Mouse (Mus musculus): ENCODE results near the gene Tmem232. TPM values are rescaled to one million over a fixed set of nuclear protein-coding genes. Genes with fewer than 3 reads are reported as not detected.

Tmem232 gene
- polyA plus RNA-seq, 1 experiment from 2014 or later = 1.2 TPM

- ATAC-seq (no peak), DNase-seq (ENCODE audit: low spot score) (peak; percentile 33)
- Histone ChIP-seq H3K36me3 (ENCODE audit: insufficient read depth, low read length) (no peaks in the 10 kb centered on the region), H3K4me1 (ENCODE audit: insufficient read depth, low read depth, low read length) (no peaks in the 10 kb centered on the region), H3K27ac (ENCODE audit: low read length) (no peak overlapping the region), H3K9me3 (ENCODE audit: low read length) (no peaks in the 10 kb centered on the region), H3K4me3 (ENCODE audit: low read depth, low read length) (no peak overlapping the region), H3K9ac (replicated peaks; ENCODE audit: low read depth) (no peak overlapping the region), H3K4me2 (replicated peaks; ENCODE audit: low read depth, low read length) (no peak overlapping the region), H3K27me3 (replicated peaks; ENCODE audit: insufficient read depth, low read length) (no peaks in the 10 kb centered on the region)
- TF ChIP-seq EP300 (IDR thresholded peaks at IDR 0.05) = no peak
- TF ChIP-seq CTCF (IDR thresholded peaks at IDR 0.05) = no peak
- 23% methylated on average over 7 of the region's 7 CpGs for WGBS
Measured at GRCm38 (mm10) chr17:65370034-65370780, 170.4 kb downstream of the Tmem232 start.

GRCm38 (mm10) chr17:65365535-65366254, 174.9 kb downstream of the Tmem232 start:
- 58% methylated on average over 3 of the region's 3 CpGs for WGBS
- no peaks in the 10 kb centered on the region for H3K36me3 ChIP-seq (ENCODE audit: insufficient read depth, low read length)
- DNase-seq (ENCODE audit: low spot score) (no peak), ATAC-seq (no peak)
- no peak overlapping the region for H3K4me3 ChIP-seq (ENCODE audit: low read depth, low read length)
- H3K4me1 ChIP-seq (ENCODE audit: insufficient read depth, low read depth, low read length) = no peaks in the 10 kb centered on the region
- H3K9me3 ChIP-seq (ENCODE audit: low read length) = no peaks in the 10 kb centered on the region
- H3K4me2 ChIP-seq (replicated peaks; ENCODE audit: low read depth, low read length) = no peak overlapping the region
- H3K9ac ChIP-seq (replicated peaks; ENCODE audit: low read depth) = no peak overlapping the region
- TF ChIP-seq EP300 (IDR thresholded peaks at IDR 0.05) = no peak
- TF ChIP-seq CTCF (IDR thresholded peaks at IDR 0.05) = no peak
- no peaks in the 10 kb centered on the region for H3K27me3 ChIP-seq (replicated peaks; ENCODE audit: insufficient read depth, low read length)
- H3K27ac ChIP-seq (ENCODE audit: low read length) = no peak overlapping the region

DNA sequence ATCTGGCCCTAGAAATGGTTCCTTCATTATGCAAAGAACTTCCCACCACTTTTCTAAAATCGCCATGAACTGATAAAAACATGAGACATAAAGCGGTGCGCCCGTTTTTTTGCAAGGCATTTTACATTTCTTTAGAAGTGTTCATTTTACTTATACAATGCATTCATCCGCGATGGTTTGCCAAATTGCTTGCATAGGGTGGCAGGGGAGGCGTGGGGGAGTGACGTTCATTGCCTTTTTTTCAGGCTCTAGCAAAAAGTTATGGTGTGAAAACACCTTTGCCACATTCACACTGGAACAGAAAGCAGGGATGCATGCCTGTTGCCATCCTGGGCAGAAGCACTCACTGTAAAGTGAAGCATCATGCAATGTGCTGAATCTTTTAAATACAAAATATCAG, 188.7 kb downstream of the Tmem232 start:
- Histone ChIP-seq H3K4me3 (ENCODE audit: low read depth, low read length) (no peak overlapping the region), H3K4me2 (replicated peaks; ENCODE audit: low read depth, low read length) (no peak overlapping the region), H3K27me3 (replicated peaks; ENCODE audit: insufficient read depth, low read length) (no peaks in the 10 kb centered on the region), H3K9me3 (ENCODE audit: low read length) (no peaks in the 10 kb centered on the region), H3K4me1 (ENCODE audit: insufficient read depth, low read depth, low read length) (no peaks in the 10 kb centered on the region), H3K36me3 (ENCODE audit: insufficient read depth, low read length) (no peaks in the 10 kb centered on the region), H3K9ac (replicated peaks; ENCODE audit: low read depth) (no peak overlapping the region), H3K27ac (ENCODE audit: low read length) (no peak overlapping the region)
- DNase-seq (ENCODE audit: low spot score) (no peak), ATAC-seq (no peak)
- TF ChIP-seq CTCF (IDR thresholded peaks at IDR 0.05) (no peak), EP300 (IDR thresholded peaks at IDR 0.05) (no peak)
- WGBS = 88% methylated on average over 8 of the region's 8 CpGs

DNA sequence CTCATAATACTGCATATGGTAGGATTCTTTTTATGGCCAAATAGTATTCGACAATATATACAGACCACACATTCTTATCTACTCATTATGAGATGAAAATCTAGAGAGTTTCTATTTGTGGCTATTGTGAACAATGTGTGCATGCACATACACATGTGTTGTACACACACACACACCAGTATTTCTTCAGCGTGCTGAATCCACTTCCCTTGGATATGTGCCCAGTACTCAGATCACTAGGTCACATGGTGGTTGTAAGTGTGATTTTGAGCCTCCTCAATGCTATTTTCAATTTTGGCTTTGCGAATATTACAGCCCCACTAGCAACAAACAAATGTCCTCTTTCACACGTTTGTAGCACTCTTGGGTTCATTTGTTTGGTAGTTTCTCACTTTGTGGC, 200.6 kb downstream of the Tmem232 start:
- Histone ChIP-seq H3K9me3 (ENCODE audit: low read length) (no peaks in the 10 kb centered on the region), H3K27ac (ENCODE audit: low read length) (no peak overlapping the region), H3K36me3 (ENCODE audit: insufficient read depth, low read length) (no peaks in the 10 kb centered on the region), H3K4me3 (ENCODE audit: low read depth, low read length) (no peak overlapping the region), H3K4me2 (replicated peaks; ENCODE audit: low read depth, low read length) (no peak overlapping the region), H3K4me1 (ENCODE audit: insufficient read depth, low read depth, low read length) (no peaks in the 10 kb centered on the region), H3K9ac (replicated peaks; ENCODE audit: low read depth) (no peak overlapping the region), H3K27me3 (replicated peaks; ENCODE audit: insufficient read depth, low read length) (no peaks in the 10 kb centered on the region)
- no peak for TF ChIP-seq CTCF (IDR thresholded peaks at IDR 0.05)
- no peak for TF ChIP-seq EP300 (IDR thresholded peaks at IDR 0.05)
- 50% methylated on average over 4 of the region's 4 CpGs for WGBS
- ATAC-seq (no peak), DNase-seq (ENCODE audit: low spot score) (no peak)

DNA sequence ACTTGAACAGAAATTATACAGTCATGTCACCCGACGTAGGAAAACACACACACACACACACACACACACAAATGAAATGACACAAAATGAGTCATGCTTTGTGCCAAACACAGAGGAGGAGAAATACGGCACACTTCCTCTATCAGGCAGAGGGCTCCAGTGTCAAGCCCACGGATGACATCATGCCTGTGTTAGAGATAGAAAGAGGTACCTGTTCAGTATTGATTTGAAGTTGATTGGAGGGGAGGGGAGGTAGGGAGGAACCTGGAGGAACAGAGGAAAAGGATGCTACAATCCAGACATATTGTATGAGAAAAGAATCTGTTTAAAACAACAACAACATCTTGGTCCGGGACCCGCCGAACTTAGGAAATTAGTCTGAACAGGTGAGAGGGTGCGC, 209.8 kb downstream of the Tmem232 start:
- ATAC-seq (no peak), DNase-seq (ENCODE audit: low spot score) (no peak)
- Histone ChIP-seq H3K4me1 (ENCODE audit: insufficient read depth, low read depth, low read length) (no peaks in the 10 kb centered on the region), H3K4me2 (replicated peaks; ENCODE audit: low read depth, low read length) (no peak overlapping the region), H3K27me3 (replicated peaks; ENCODE audit: insufficient read depth, low read length) (no peaks in the 10 kb centered on the region), H3K9ac (replicated peaks; ENCODE audit: low read depth) (no peak overlapping the region), H3K36me3 (ENCODE audit: insufficient read depth, low read length) (no peaks in the 10 kb centered on the region), H3K27ac (ENCODE audit: low read length) (no peak overlapping the region), H3K4me3 (ENCODE audit: low read depth, low read length) (no peak overlapping the region), H3K9me3 (ENCODE audit: low read length) (no peaks in the 10 kb centered on the region)
- TF ChIP-seq CTCF (IDR thresholded peaks at IDR 0.05) (no peak), EP300 (IDR thresholded peaks at IDR 0.05) (no peak)
- WGBS = 86% methylated on average over 8 of the region's 8 CpGs

- DNase-seq (ENCODE audit: low spot score) (peak; percentile 31), ATAC-seq (no peak)
- Histone ChIP-seq H3K27me3 (replicated peaks; ENCODE audit: insufficient read depth, low read length) (no peaks in the 10 kb centered on the region), H3K4me2 (replicated peaks; ENCODE audit: low read depth, low read length) (no peak overlapping the region), H3K9ac (replicated peaks; ENCODE audit: low read depth) (no peak overlapping the region), H3K36me3 (ENCODE audit: insufficient read depth, low read length) (no peaks in the 10 kb centered on the region), H3K4me1 (ENCODE audit: insufficient read depth, low read depth, low read length) (no peaks in the 10 kb centered on the region), H3K27ac (ENCODE audit: low read length) (no peak overlapping the region), H3K9me3 (ENCODE audit: low read length) (no peaks in the 10 kb centered on the region), H3K4me3 (ENCODE audit: low read depth, low read length) (no peak overlapping the region)
- WGBS = 16% methylated on average over 2 of the region's 2 CpGs
- TF ChIP-seq CTCF (IDR thresholded peaks at IDR 0.05) (peak; percentile 73), EP300 (IDR thresholded peaks at IDR 0.05) (no peak)
Measured at GRCm38 (mm10) chr17:65325249-65325648, 215.3 kb downstream of the Tmem232 start.

Data from lung, postnatal 0 days (tissue).